Mouse (Mus musculus) MEL (cell line): ENCODE measurements around the gene Chst1. TPM values are rescaled to one million over a fixed set of nuclear protein-coding genes. Genes with fewer than 3 reads are reported as not detected.

ENCODE experiments used
- DNase-seq: peaks from one replicate; pipeline ENCODE4 v3.0.0; 2011; ENCODE audit warnings: low read depth, low spot score
- H3K27ac ChIP-seq: 2 replicates; pipeline ENCODE4 v1.5.1; 2012; ENCODE audit warnings: low read depth, mild to moderate bottlenecking, control low read depth, low read length, moderate library complexity; ENCODE audit not compliant: control insufficient read depth
- H3K27me3 ChIP-seq, 2 experiments: fragments of 150-350 bp in 1 of 2; sonication (generic) in 1 of 2; 2 replicates each; pipeline ENCODE4 v1.6.1; 2012; ENCODE audit warnings: low read length in 2 of 2, mild to moderate bottlenecking in 2 of 2, improper control_type of control experiment in 1 of 2, moderate library complexity in 1 of 2; ENCODE audit not compliant: insufficient read depth in 2 of 2, control insufficient read depth in 1 of 2
- H3K36me3 ChIP-seq, 2 experiments: 2 replicates each; pipeline ENCODE4 v1.6.1; 2012 to 2014; ENCODE audit warnings: low read length in 2 of 2, improper control_type of control experiment in 1 of 2, inconsistent platforms in 1 of 2, mild to moderate bottlenecking in 1 of 2; ENCODE audit not compliant: insufficient read depth in 2 of 2, control insufficient read depth in 1 of 2
- H3K4me1 ChIP-seq, 2 experiments: fragments of 150-350 bp in 1 of 2; sonication (generic) in 1 of 2; 2 replicates each; pipeline ENCODE4 v1.6.1; 2012; ENCODE audit warnings: low read length in 2 of 2, improper control_type of control experiment in 1 of 2, mild to moderate bottlenecking in 1 of 2; ENCODE audit not compliant: insufficient read depth in 2 of 2, control insufficient read depth in 1 of 2
- H3K4me3 ChIP-seq, 2 experiments: fragments of 150-350 bp in 1 of 2; sonication (generic) in 1 of 2; 2 replicates each; pipeline ENCODE4 v1.5.1; 2012; ENCODE audit warnings: low read depth in 2 of 2, low read length in 2 of 2, mild to moderate bottlenecking in 2 of 2, moderate library complexity in 2 of 2, control low read depth in 1 of 2, improper control_type of control experiment in 1 of 2; ENCODE audit not compliant: control insufficient read depth in 1 of 2, insufficient read depth in 1 of 2
- H3K79me2 ChIP-seq: 2 replicates; pipeline ENCODE4 v1.6.1; 2012; ENCODE audit warnings: mild to moderate bottlenecking, low read length, moderate library complexity; ENCODE audit not compliant: control insufficient read depth, poor library complexity, insufficient read depth
- H3K9ac ChIP-seq: 2 replicates; pipeline ENCODE4 v1.6.1; 2012; ENCODE audit warnings: low read depth, mild to moderate bottlenecking, control low read depth, low read length, moderate library complexity; ENCODE audit not compliant: control insufficient read depth, poor library complexity, severe bottlenecking
- H3K9me3 ChIP-seq: fragments of 150-350 bp; sonication (generic); replicated peaks from 2 replicates; pipeline ENCODE4 v1.6.1; 2012; ENCODE audit warnings: mild to moderate bottlenecking, low read length, improper control_type of control experiment, moderate library complexity; ENCODE audit not compliant: insufficient read depth
- BHLHE40 ChIP-seq: IDR thresholded peaks from 2 replicates; pipeline ENCODE4 v1.6.1; 2012; ENCODE audit warnings: low read depth, mild to moderate bottlenecking, inconsistent platforms, low read length, improper control_type of control experiment, borderline replicate concordance
- CTCF ChIP-seq, 3 experiments: IDR thresholded peaks in 2 of 3; conservative IDR thresholded peaks in 1 of 3; 2 replicates each; pipeline ENCODE4 v1.5.1; 2011 to 2012; ENCODE audit warnings: low read length in 3 of 3, low read depth in 2 of 3, mild to moderate bottlenecking in 2 of 3, improper control_type of control experiment in 1 of 3, inconsistent platforms in 1 of 3, mixed read lengths in 1 of 3, moderate library complexity in 1 of 3; ENCODE audit not compliant: control insufficient read depth in 1 of 3, insufficient read depth in 1 of 3, poor library complexity in 1 of 3, severe bottlenecking in 1 of 3
- ELF1 ChIP-seq: IDR thresholded peaks from 2 replicates; pipeline ENCODE4 v1.6.1; 2014; ENCODE audit warnings: low read depth, mild to moderate bottlenecking, inconsistent platforms, low read length, improper control_type of control experiment, moderate library complexity
- EP300 ChIP-seq, 2 experiments: IDR thresholded peaks; 2 replicates each; pipeline ENCODE4 v1.6.1; 2011; ENCODE audit warnings: improper control_type of control experiment in 2 of 2, low read length in 2 of 2, low read depth in 1 of 2, mild to moderate bottlenecking in 1 of 2
- GABPA ChIP-seq: IDR thresholded peaks from 2 replicates; pipeline ENCODE4 v1.6.1; 2012; ENCODE audit warnings: low read depth, mild to moderate bottlenecking, inconsistent platforms, low read length, improper control_type of control experiment, moderate library complexity
- GATA1 ChIP-seq: IDR thresholded peaks from 2 replicates; pipeline ENCODE4 v1.6.1; 2011; ENCODE audit warnings: low read depth, low read length, improper control_type of control experiment
- HCFC1 ChIP-seq: IDR thresholded peaks from 2 replicates; pipeline ENCODE4 v1.6.1; 2012; ENCODE audit warnings: low read depth, mild to moderate bottlenecking, inconsistent platforms, low read length, improper control_type of control experiment, moderate library complexity
- KAT2A ChIP-seq: conservative IDR thresholded peaks from 2 replicates; pipeline ENCODE4 v1.6.1; 2012; ENCODE audit warnings: low read depth, low read length, improper control_type of control experiment, inconsistent platforms
- MAFK ChIP-seq: IDR thresholded peaks from 2 replicates; pipeline ENCODE4 v1.6.1; 2011; ENCODE audit warnings: low read depth, mild to moderate bottlenecking, low read length, improper control_type of control experiment, borderline replicate concordance
- MEF2A ChIP-seq: IDR thresholded peaks from 2 replicates; pipeline ENCODE4 v1.6.1; 2014; ENCODE audit warnings: low read depth, mild to moderate bottlenecking, inconsistent platforms, low read length, improper control_type of control experiment; ENCODE audit not compliant: poor library complexity, insufficient replicate concordance, severe bottlenecking; ENCODE audit errors: extremely low read depth
- MYB ChIP-seq: IDR thresholded peaks from 2 replicates; pipeline ENCODE4 v1.6.1; 2011; ENCODE audit warnings: mild to moderate bottlenecking, low read depth, low read length, improper control_type of control experiment
- NRF1 ChIP-seq: IDR thresholded peaks from 2 replicates; pipeline ENCODE4 v1.6.1; 2014; ENCODE audit warnings: low read depth, mild to moderate bottlenecking, inconsistent platforms, low read length, improper control_type of control experiment, moderate library complexity; ENCODE audit not compliant: poor library complexity, insufficient read depth, severe bottlenecking
- RCOR1 ChIP-seq: IDR thresholded peaks from 2 replicates; pipeline ENCODE4 v1.6.1; 2012; ENCODE audit warnings: low read depth, mild to moderate bottlenecking, inconsistent platforms, low read length, improper control_type of control experiment
- TAL1 ChIP-seq: IDR thresholded peaks from 2 replicates; pipeline ENCODE4 v1.6.1; 2012; ENCODE audit warnings: mild to moderate bottlenecking, inconsistent platforms, low read length, moderate library complexity, mixed read lengths
- UBTF ChIP-seq: IDR thresholded peaks from 2 replicates; pipeline ENCODE4 v1.6.1; 2012; ENCODE audit warnings: low read depth, mild to moderate bottlenecking, inconsistent platforms, low read length, improper control_type of control experiment, moderate library complexity, borderline replicate concordance; ENCODE audit not compliant: insufficient read depth
- USF1 ChIP-seq: IDR thresholded peaks from 2 replicates; pipeline ENCODE4 v1.6.1; 2014; ENCODE audit warnings: low read depth, mild to moderate bottlenecking, inconsistent platforms, low read length, improper control_type of control experiment, moderate library complexity
- USF2 ChIP-seq, 2 experiments: IDR thresholded peaks; 2 replicates each; pipeline ENCODE4 v1.6.1; 2011 to 2012; ENCODE audit warnings: improper control_type of control experiment in 2 of 2, low read length in 2 of 2, borderline replicate concordance in 1 of 2, inconsistent platforms in 1 of 2, low read depth in 1 of 2, mild to moderate bottlenecking in 1 of 2; ENCODE audit not compliant: insufficient read depth in 1 of 2
- ZC3H11A ChIP-seq: IDR thresholded peaks from 2 replicates; pipeline ENCODE4 v1.6.1; 2012; ENCODE audit warnings: low read depth, mild to moderate bottlenecking, inconsistent platforms, low read length, improper control_type of control experiment
- ZKSCAN1 ChIP-seq: IDR thresholded peaks from 2 replicates; pipeline ENCODE4 v1.6.1; 2012; ENCODE audit warnings: low read depth, mild to moderate bottlenecking, inconsistent platforms, low read length, improper control_type of control experiment, moderate library complexity
- ZNF384 ChIP-seq: IDR thresholded peaks from 2 replicates; pipeline ENCODE4 v1.6.1; 2012; ENCODE audit warnings: low read depth, mild to moderate bottlenecking, inconsistent platforms, low read length, improper control_type of control experiment
- polyA plus RNA-seq, 2 experiments: library from polyadenylated mRNA; stranded (reverse) in 1 of 2; unstranded in 1 of 2; fragments of >175 nt in 1 of 2; fragments of >200 nt in 1 of 2; gene quantifications; 2 replicates each; pipeline versions ENCODE4 v1.2.1 to v1.2.4; 2012; ENCODE audit warnings: low replicate concordance in 2 of 2, low read depth in 1 of 2; ENCODE audit not compliant: insufficient read length in 2 of 2, insufficient read depth in 1 of 2, missing spikeins in 1 of 2
- total RNA-seq: library from RNA; depleted of rRNA; stranded (reverse); fragments of 300-350 nt; gene quantifications from 2 replicates; pipeline ENCODE4 v1.2.3, GENCODE M21; 2012

The Chst1 gene
- total and polyA plus RNA-seq, 3 experiments, result 0.14 to 0.35 TPM; not detected in 1

- no peak for TF ChIP-seq MEF2A
- no peak for TF ChIP-seq ZKSCAN1
- peak; percentile 99 for TF ChIP-seq BHLHE40
- TF ChIP-seq CTCF (IDR thresholded peaks at IDR 0.05 in 2 of 3, conservative IDR thresholded peaks at IDR 0.05 in 1 of 3; ENCODE audit: control insufficient read depth in 1 of 3, insufficient read depth in 1 of 3, low read depth in 2 of 3, low read length in 3 of 3, poor library complexity in 1 of 3, severe bottlenecking in 1 of 3), result no peak
- TF ChIP-seq KAT2A, result no peak
- TF ChIP-seq RCOR1, result 0 out of 2 replicates have a peak, but pooled peaks have one; percentile 26
- TF ChIP-seq MAFK, result no peak
- no peak for TF ChIP-seq NRF1
- peak; percentile 50 to 58; a peak in 3 of 4 replicates for TF ChIP-seq EP300 (IDR thresholded peaks at IDR 0.05; ENCODE audit: low read depth in 1 of 2, low read length in 2 of 2)
- peak; percentile 52; the same call in 1 of the 2 replicates for TF ChIP-seq GATA1
Measured at GRCm38 (mm10) chr2:92550051-92550450, 49.5 kb upstream of the Chst1 start (continued).

GRCm38 (mm10) chr2:92554536-92554935 is 45.0 kb upstream of the Chst1 start:
- peaks cover 8 to 23% of the 10 kb centered on the region in 2 experiments for H3K4me1 ChIP-seq
- H3K4me3 ChIP-seq, result no peak overlapping the region
- H3K79me2 ChIP-seq, result no peaks in the 10 kb centered on the region
- no peak overlapping the region for H3K9ac ChIP-seq
- TF ChIP-seq TAL1, result no peak
- no peak for TF ChIP-seq ZC3H11A
- TF ChIP-seq MAFK, result no peak
- TF ChIP-seq ZKSCAN1, result no peak
- TF ChIP-seq USF1, result no peak
- no peak for TF ChIP-seq MEF2A
- no peak for TF ChIP-seq USF2 (IDR thresholded peaks at IDR 0.05; ENCODE audit: borderline replicate concordance in 1 of 2, insufficient read depth in 1 of 2, low read depth in 1 of 2, low read length in 2 of 2)
- TF ChIP-seq UBTF, result no peak
- no peak for TF ChIP-seq ZNF384
- no peak for TF ChIP-seq CTCF (IDR thresholded peaks at IDR 0.05 in 2 of 3, conservative IDR thresholded peaks at IDR 0.05 in 1 of 3; ENCODE audit: control insufficient read depth in 1 of 3, insufficient read depth in 1 of 3, low read depth in 2 of 3, low read length in 3 of 3, poor library complexity in 1 of 3, severe bottlenecking in 1 of 3)
- TF ChIP-seq KAT2A, result no peak
- no peak for TF ChIP-seq EP300 (IDR thresholded peaks at IDR 0.05; ENCODE audit: low read depth in 1 of 2, low read length in 2 of 2)
- no peak for TF ChIP-seq HCFC1
- TF ChIP-seq RCOR1, result no peak
- no peak for TF ChIP-seq GABPA
- TF ChIP-seq MYB, result no peak
- TF ChIP-seq BHLHE40, result no peak
- TF ChIP-seq ELF1, result no peak
- TF ChIP-seq, all 39 proteins: peak for 0
- H3K9me3 ChIP-seq, result no peaks in the 10 kb centered on the region
- H3K27me3 ChIP-seq, result peaks cover 10 to 17% of the 10 kb centered on the region in 2 experiments
- no peak overlapping the region for H3K27ac ChIP-seq
- DNase-seq, result no peak
- peaks cover 0 to 16% of the 10 kb centered on the region in 2 experiments; a peak in 2 of 4 replicates for H3K36me3 ChIP-seq
